Comparison of ENCODE assay signal across 22 mouse cellular contexts in the genomic region with DNA sequence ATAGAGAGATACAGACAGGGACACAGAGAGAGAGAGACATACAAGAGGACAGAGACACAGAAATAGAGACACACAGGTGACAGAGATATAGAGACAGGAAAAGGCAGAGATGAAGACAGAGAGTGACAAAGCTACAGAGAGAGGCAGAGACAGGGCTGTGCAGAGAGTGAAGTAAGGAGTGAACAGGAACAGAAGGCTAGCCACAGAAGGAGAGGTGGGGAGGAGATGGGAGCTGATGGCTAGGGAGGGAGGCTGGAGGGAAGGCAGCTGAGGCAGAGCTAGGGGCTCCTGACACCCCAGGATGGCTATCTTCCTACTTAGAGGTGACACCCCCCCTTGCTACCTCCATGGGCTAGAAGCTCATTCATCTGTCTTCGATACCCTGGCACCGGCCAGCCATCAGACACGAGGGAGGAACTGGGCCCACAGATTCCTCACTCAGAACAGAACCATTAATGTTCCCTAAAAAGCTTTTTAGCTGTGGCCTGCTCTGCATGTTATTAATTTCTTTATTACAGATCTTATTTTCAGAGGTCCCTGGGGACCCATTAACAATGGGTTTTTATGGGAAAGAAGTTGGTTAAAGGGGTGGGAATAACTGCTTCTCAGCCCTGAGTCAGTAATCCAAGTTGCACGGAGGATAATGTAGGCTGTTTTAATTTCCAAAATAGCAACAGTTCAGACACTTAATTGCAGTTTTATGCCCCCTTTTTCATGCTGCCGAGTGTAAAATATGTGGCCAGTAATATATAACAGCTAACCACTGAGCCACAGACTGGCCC.
"Had no signal": no experiment of that assay in that cellular context is flagged by ENCODE, and none has a peak within 500 bp of the region (broad histone marks: within the 10 kb centered on the region; RNA-seq: fewer than 3 reads in every experiment).

No protein-coding gene starts in this region.

- H3K9ac ChIP-seq: kidney, embryonic 15.5 days; limb, embryonic 12.5 days; limb, embryonic 15.5 days; liver, embryonic 14.5 days; liver, postnatal 0 days; lung, embryonic 14.5 days; midbrain, embryonic 13.5 days; neural tube, embryonic 12.5 days; stomach, embryonic 15.5 days had no signal

- H3K36me3 ChIP-seq: kidney, embryonic 15.5 days; limb, embryonic 12.5 days; limb, embryonic 15.5 days; midbrain, embryonic 13.5 days; neural tube, embryonic 12.5 days; stomach, embryonic 15.5 days had no signal

- ATAC-seq: intestine, postnatal 0 days; liver, postnatal 0 days; lung, postnatal 0 days; midbrain, embryonic 13.5 days; midbrain, embryonic 16.5 days had no signal

- DNase-seq: kidney, adult 8-10 months; kidney, postnatal 25 days; layer of hippocampus, postnatal 36 days; left cerebral cortex, postnatal 4 days; liver, postnatal 0 days; lung, embryonic 14.5 days; right cerebral cortex, adult 18-20 months; right cerebral cortex, postnatal 14 days; spleen, adult 18-20 months; thymus, postnatal 36 days had no signal

- H3K27me3 ChIP-seq: kidney, embryonic 15.5 days; midbrain, embryonic 13.5 days; neural tube, embryonic 12.5 days; stomach, embryonic 15.5 days had no signal

- H3K9me3 ChIP-seq: limb, embryonic 15.5 days; stomach, embryonic 15.5 days had no signal

- H3K27ac ChIP-seq: kidney, embryonic 15.5 days; limb, embryonic 12.5 days; limb, embryonic 15.5 days; liver, embryonic 14.5 days; macrophage; midbrain, embryonic 13.5 days; neural tube, embryonic 12.5 days; stomach, embryonic 15.5 days had no signal

- H3K4me2 ChIP-seq: kidney, embryonic 15.5 days; limb, embryonic 12.5 days; limb, embryonic 15.5 days; liver, embryonic 11.5 days; lung, embryonic 14.5 days; midbrain, embryonic 13.5 days; neural tube, embryonic 12.5 days; stomach, embryonic 15.5 days had no signal

- H3K4me1 ChIP-seq: kidney, embryonic 15.5 days; midbrain, embryonic 13.5 days; neural tube, embryonic 12.5 days; stomach, embryonic 15.5 days had no signal

- H3K4me3 ChIP-seq: kidney, embryonic 15.5 days; limb, embryonic 12.5 days; limb, embryonic 15.5 days; midbrain, embryonic 13.5 days; neural tube, embryonic 12.5 days; stomach, embryonic 15.5 days had no signal
